Mouse (Mus musculus): ENCODE measurements around the gene Celf5. TPM values are rescaled to one million over a fixed set of nuclear protein-coding genes. Genes with fewer than 3 reads are reported as not detected.
A peak's percentile ranks its signal among the peaks of the same experiment; 100 is the strongest.

Gene Celf5
- polyA plus RNA-seq, 1 experiment from 2014 or later: 109 TPM

GRCm38 (mm10) chr10:81496264-81496901 lies 13.9 kb upstream of the Celf5 start, which contains the start of gene Ncln:
Ncln (minus strand) TSS chr10:81496392.
- no peaks in the 10 kb centered on the region for H3K9me3 ChIP-seq
- H3K36me3 ChIP-seq (replicated peaks): peaks cover 6% of the 10 kb centered on the region; the same call in 1 of the 2 replicates
- peak within 1 kb of the TSS; percentile 84 for H3K4me2 ChIP-seq
- H3K4me3 ChIP-seq: peak within 1 kb of the TSS; percentile 83
- peaks cover 31% of the 10 kb centered on the region for H3K4me1 ChIP-seq
- H3K27ac ChIP-seq: peak within 1 kb of the TSS; percentile 80
- H3K9ac ChIP-seq: peak within 1 kb of the TSS; percentile 71
- H3K27me3 ChIP-seq (replicated peaks): no peaks in the 10 kb centered on the region
- ATAC-seq (replicated peaks): peak; percentile 96
- under 1% methylated on average over 45 of the region's 45 CpGs for WGBS

DNA sequence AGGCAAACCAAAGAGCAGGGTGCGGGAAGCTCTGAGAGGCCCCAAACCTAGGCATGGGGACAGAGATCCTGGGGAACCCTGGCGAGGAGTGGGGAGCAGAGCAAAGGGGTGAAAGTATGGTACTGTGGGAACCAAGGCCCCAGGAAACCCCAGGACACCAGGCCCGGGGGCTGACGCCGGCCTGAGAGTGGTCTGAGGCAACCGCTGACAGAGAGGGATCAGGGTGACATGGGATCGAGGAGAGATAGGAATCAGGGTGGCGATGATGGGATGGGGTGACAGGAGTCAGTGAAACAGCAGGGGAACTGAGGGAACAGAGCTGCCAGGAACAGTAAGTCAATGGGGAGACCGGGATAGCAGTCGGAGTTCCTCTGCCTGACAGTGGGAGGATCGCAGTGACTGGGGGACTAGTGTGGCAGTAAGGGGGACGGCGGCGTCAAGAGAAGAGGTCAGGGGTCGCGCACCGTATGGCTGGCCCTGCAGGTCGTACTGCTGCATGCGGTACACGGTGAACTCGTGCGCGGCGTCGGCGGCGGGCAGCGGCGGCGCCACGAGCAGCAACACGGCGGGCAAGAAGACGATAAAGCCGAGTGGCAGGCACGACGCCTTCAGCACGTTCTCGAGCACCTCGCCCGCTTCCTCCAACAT lies 13.2 kb upstream of the Celf5 start:
- no peaks in the 10 kb centered on the region for H3K27me3 ChIP-seq (replicated peaks)
- H3K9ac ChIP-seq: peak overlapping the region; percentile 71
- H3K4me3 ChIP-seq: peak overlapping the region; percentile 83
- H3K4me1 ChIP-seq: peaks cover 31% of the 10 kb centered on the region
- WGBS: 2% methylated on average over 41 of the region's 41 CpGs
- H3K36me3 ChIP-seq (replicated peaks): peaks cover 11% of the 10 kb centered on the region; the same call in 1 of the 2 replicates
- peak; percentile 40 for ATAC-seq (replicated peaks)
- peak overlapping the region; percentile 84 for H3K4me2 ChIP-seq
- H3K27ac ChIP-seq: peak overlapping the region; percentile 80
- H3K9me3 ChIP-seq: no peaks in the 10 kb centered on the region

DNA sequence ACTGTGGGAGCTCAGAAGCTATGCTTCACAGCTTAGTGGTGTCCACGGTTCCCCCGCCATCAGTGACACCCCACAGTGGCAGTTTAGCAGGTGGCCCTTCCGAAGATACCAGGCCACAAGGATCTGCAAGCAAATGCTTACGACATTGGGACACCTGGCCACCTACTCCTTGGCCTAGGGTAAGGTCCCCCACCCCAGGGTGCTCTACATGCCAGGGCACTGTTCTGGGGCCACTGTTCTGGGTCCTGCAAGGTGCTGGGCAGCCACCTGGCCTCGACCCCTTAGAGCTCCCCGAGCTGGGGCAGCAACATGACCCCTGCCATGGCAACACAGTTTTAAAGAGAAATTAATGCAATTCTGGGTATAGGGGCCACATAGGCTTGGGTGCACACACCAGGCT lies 12.6 kb upstream of the Celf5 start:
- WGBS: 80% methylated on average over 6 of the region's 6 CpGs
- Histone ChIP-seq H3K36me3 (replicated peaks) (peaks cover 11% of the 10 kb centered on the region; the same call in 1 of the 2 replicates), H3K27ac (no peak overlapping the region), H3K9ac (peak overlapping the region; percentile 71), H3K4me2 (peak overlapping the region; percentile 84), H3K4me3 (peak overlapping the region; percentile 83), H3K9me3 (no peaks in the 10 kb centered on the region), H3K4me1 (peaks cover 31% of the 10 kb centered on the region), H3K27me3 (replicated peaks) (no peaks in the 10 kb centered on the region)
- no peak for ATAC-seq (replicated peaks)

- peaks cover 16% of the 10 kb centered on the region; the same call in 1 of the 2 replicates for H3K36me3 ChIP-seq (replicated peaks)
- no peak overlapping the region for H3K9ac ChIP-seq
- 89% methylated on average over 11 of the region's 11 CpGs for WGBS
- ATAC-seq (replicated peaks): no peak
- no peak overlapping the region for H3K27ac ChIP-seq
- no peak overlapping the region for H3K4me3 ChIP-seq
- no peak overlapping the region; the same call in 1 of the 2 replicates for H3K4me2 ChIP-seq
- no peaks in the 10 kb centered on the region for H3K27me3 ChIP-seq (replicated peaks)
- H3K4me1 ChIP-seq: peaks cover 31% of the 10 kb centered on the region
- no peaks in the 10 kb centered on the region for H3K9me3 ChIP-seq
These were observed 11.9 kb upstream of the Celf5 start for GRCm38 (mm10) chr10:81494260-81495041.

- Histone ChIP-seq H3K4me3 (no peak overlapping the region), H3K36me3 (replicated peaks) (peaks cover 20% of the 10 kb centered on the region; the same call in 1 of the 2 replicates), H3K4me2 (no peak overlapping the region), H3K9ac (no peak overlapping the region), H3K4me1 (peaks cover 31% of the 10 kb centered on the region), H3K27ac (no peak overlapping the region), H3K9me3 (no peaks in the 10 kb centered on the region), H3K27me3 (replicated peaks) (no peaks in the 10 kb centered on the region)
- ATAC-seq (replicated peaks): no peak
- WGBS: 88% methylated on average over 8 of the region's 8 CpGs
These were observed 11.2 kb upstream of the Celf5 start for GRCm38 (mm10) chr10:81493601-81494220.

DNA sequence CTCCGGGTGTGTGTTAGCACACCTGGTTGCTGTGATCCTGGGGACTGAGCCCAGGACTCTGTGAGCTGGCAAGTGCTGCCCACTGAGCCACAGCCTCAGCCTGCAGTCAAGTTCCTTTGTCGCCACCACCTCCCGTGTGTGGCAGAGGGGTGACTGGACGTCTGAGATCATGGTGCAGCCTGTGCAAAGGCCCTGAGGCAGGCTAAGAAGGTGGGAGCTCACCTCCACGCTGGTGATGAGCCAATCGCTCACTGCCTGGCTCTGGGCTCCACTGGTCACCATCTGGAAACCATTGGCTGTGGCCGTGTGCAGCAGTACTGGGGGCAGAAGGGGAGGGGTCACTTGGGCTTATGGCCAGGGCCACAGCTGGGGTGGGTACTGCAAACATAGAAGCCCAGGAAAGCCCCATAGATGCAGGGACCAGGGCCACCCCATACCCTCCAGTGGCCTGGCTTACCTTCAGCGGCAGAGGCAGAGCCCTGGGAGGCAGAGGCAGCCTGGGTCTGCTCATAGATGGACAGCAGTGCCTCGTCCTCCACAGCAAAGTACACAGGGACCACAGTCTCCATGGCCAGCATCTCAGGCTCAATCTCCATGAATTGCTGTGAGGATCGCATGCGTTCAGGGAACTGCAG lies 10.2 kb upstream of the Celf5 start:
- Histone ChIP-seq H3K9me3 (no peaks in the 10 kb centered on the region), H3K27ac (no peak overlapping the region), H3K9ac (no peak overlapping the region), H3K36me3 (replicated peaks) (peaks cover 28% of the 10 kb centered on the region; the same call in 1 of the 2 replicates), H3K4me1 (peaks cover 29% of the 10 kb centered on the region), H3K4me3 (no peak overlapping the region), H3K27me3 (replicated peaks) (no peaks in the 10 kb centered on the region), H3K4me2 (no peak overlapping the region)
- ATAC-seq (replicated peaks): no peak
- WGBS: 93% methylated on average over 11 of the region's 11 CpGs

- H3K9ac ChIP-seq: no peak overlapping the region
- ATAC-seq (replicated peaks): no peak
- no peak overlapping the region for H3K4me3 ChIP-seq
- H3K27me3 ChIP-seq (replicated peaks): no peaks in the 10 kb centered on the region
- H3K36me3 ChIP-seq (replicated peaks): peaks cover 40% of the 10 kb centered on the region; the same call in 1 of the 2 replicates
- peaks cover 21% of the 10 kb centered on the region for H3K4me1 ChIP-seq
- H3K9me3 ChIP-seq: no peaks in the 10 kb centered on the region
- WGBS: 94% methylated on average over 9 of the region's 9 CpGs
- no peak overlapping the region for H3K27ac ChIP-seq
- H3K4me2 ChIP-seq: no peak overlapping the region
These were observed 8.5 kb upstream of the Celf5 start for GRCm38 (mm10) chr10:81491018-81491417.

DNA sequence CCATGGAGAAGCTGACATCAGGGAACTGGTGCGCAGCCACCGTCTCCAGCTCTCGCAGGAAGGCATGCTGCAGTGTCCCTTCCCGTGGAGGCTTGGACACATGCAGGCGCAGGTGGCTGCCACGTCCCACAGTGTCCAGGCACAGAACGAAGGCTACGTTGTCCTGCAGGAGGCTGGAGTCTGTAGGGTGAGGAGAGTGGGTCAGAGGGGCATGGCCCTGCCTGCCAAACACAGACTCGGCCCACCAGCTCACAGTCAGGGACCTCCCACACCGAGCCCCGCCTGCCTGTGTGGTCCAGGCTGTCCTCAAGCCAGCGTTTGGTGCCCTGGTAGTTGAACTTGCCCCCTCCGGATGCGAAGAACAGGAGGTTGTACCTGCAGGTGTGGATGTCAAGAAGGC lies 7.4 kb upstream of the Celf5 start:
- ATAC-seq (replicated peaks): no peak

GRCm38 (mm10) chr10:81488081-81488480 lies 5.6 kb upstream of the Celf5 start:
- Histone ChIP-seq H3K4me3 (no peak overlapping the region), H3K9ac (no peak overlapping the region), H3K4me1 (peaks cover 15% of the 10 kb centered on the region), H3K27ac (no peak overlapping the region), H3K9me3 (no peaks in the 10 kb centered on the region), H3K36me3 (replicated peaks) (peaks cover 40% of the 10 kb centered on the region; the same call in 1 of the 2 replicates), H3K4me2 (no peak overlapping the region), H3K27me3 (replicated peaks) (no peaks in the 10 kb centered on the region)
- 91% methylated on average over 11 of the region's 11 CpGs for WGBS
- ATAC-seq (replicated peaks): no peak

More for the DNA sequence above, 7.4 kb upstream of the Celf5 start:
- Histone ChIP-seq H3K36me3 (replicated peaks) (peaks cover 40% of the 10 kb centered on the region; the same call in 1 of the 2 replicates), H3K4me2 (no peak overlapping the region), H3K9ac (no peak overlapping the region), H3K27me3 (replicated peaks) (no peaks in the 10 kb centered on the region), H3K9me3 (no peaks in the 10 kb centered on the region), H3K27ac (no peak overlapping the region), H3K4me3 (no peak overlapping the region), H3K4me1 (peaks cover 17% of the 10 kb centered on the region)
- WGBS: 86% methylated on average over 14 of the region's 14 CpGs

DNA sequence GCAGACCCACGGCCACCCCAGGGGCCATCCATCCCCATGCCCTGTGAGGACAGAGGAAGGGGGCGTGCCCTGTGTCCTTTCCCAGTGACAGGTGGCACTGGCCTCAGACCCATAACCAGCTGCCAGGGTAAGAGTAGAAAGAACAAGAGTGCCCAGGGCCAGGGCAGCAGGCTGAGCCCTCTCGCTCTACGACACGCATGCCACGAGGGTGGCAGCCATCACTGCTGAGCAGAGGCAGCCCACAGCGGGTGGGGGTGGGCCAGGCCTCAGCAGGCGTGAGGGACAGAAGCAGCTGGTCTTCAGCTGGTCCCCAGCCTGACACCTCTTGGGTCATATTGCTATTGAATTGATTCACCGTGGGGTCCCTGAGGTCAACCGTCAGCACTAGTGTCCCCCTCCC lies 4.0 kb upstream of the Celf5 start:
- peaks cover 35% of the 10 kb centered on the region; the same call in 1 of the 2 replicates for H3K36me3 ChIP-seq (replicated peaks)

GRCm38 (mm10) chr10:81485479-81486018 lies 3.0 kb upstream of the Celf5 start:
- H3K9ac ChIP-seq: no peak overlapping the region
- peaks cover 28% of the 10 kb centered on the region; the same call in 1 of the 2 replicates for H3K36me3 ChIP-seq (replicated peaks)
- 75% methylated on average over 7 of the region's 7 CpGs for WGBS
- H3K4me1 ChIP-seq: peaks cover 28% of the 10 kb centered on the region
- no peak overlapping the region for H3K4me3 ChIP-seq
- ATAC-seq (replicated peaks): no peak
- no peaks in the 10 kb centered on the region for H3K27me3 ChIP-seq (replicated peaks)
- no peaks in the 10 kb centered on the region for H3K9me3 ChIP-seq
- H3K27ac ChIP-seq: 0 out of 2 replicates have a peak overlapping the region, but pooled peaks have one; percentile 7
- no peak overlapping the region for H3K4me2 ChIP-seq

More for the DNA sequence above, 4.0 kb upstream of the Celf5 start:
- Histone ChIP-seq H3K4me2 (no peak overlapping the region), H3K9ac (no peak overlapping the region), H3K27me3 (replicated peaks) (no peaks in the 10 kb centered on the region), H3K4me3 (no peak overlapping the region), H3K4me1 (peaks cover 20% of the 10 kb centered on the region), H3K27ac (no peak overlapping the region), H3K9me3 (no peaks in the 10 kb centered on the region)
- WGBS: 88% methylated on average over 10 of the region's 10 CpGs
- no peak for ATAC-seq (replicated peaks)

Measured in midbrain, embryonic 15.5 days (tissue).